Mouse (Mus musculus): ENCODE data around the gene Il16.

Il16 gene

GRCm38 (mm10) chr7:83645476-83645875 is 100.0 kb downstream of the Il16 start:
- no peak for DNase-seq (ENCODE audit: low spot score in 2 of 2)

GRCm38 (mm10) chr7:83644761-83645160 is 100.8 kb downstream of the Il16 start:
- DNase-seq (ENCODE audit: low spot score in 2 of 2), result no peak

- DNase-seq (ENCODE audit: low spot score in 2 of 2), result no peak
These were observed 101.9 kb downstream of the Il16 start for GRCm38 (mm10) chr7:83643581-83643980.

- no peak for DNase-seq (ENCODE audit: low spot score in 2 of 2)
These were observed 104.4 kb downstream of the Il16 start for GRCm38 (mm10) chr7:83641163-83641562.

GRCm38 (mm10) chr7:83640581-83640980 is 104.9 kb downstream of the Il16 start:
- no peak for DNase-seq (ENCODE audit: low spot score in 2 of 2)

GRCm38 (mm10) chr7:83639084-83639483 is 106.4 kb downstream of the Il16 start:
- DNase-seq (ENCODE audit: low spot score in 2 of 2), result no peak

GRCm38 (mm10) chr7:83637781-83638583 is 107.5 kb downstream of the Il16 start:
- no peak for DNase-seq (ENCODE audit: low spot score in 2 of 2)

GRCm38 (mm10) chr7:83636425-83636824 is 109.1 kb downstream of the Il16 start:
- no peak for DNase-seq (ENCODE audit: low spot score in 2 of 2)

GRCm38 (mm10) chr7:83635726-83636125 is 109.8 kb downstream of the Il16 start:
- no peak for DNase-seq (ENCODE audit: low spot score in 2 of 2)

GRCm38 (mm10) chr7:83633856-83634255 is 111.7 kb downstream of the Il16 start:
- no peak for DNase-seq (ENCODE audit: low spot score in 2 of 2)

- DNase-seq (ENCODE audit: low spot score in 2 of 2), result no peak
These were observed 112.8 kb downstream of the Il16 start for GRCm38 (mm10) chr7:83632682-83633120.

- peak; percentile 59 to 75 for DNase-seq (ENCODE audit: low spot score in 2 of 2)
These were observed 113.5 kb downstream of the Il16 start, which contains the start of gene Stard5 for GRCm38 (mm10) chr7:83631828-83632681. TSS of gene Stard5 (plus strand) at chr7:83631959.

GRCm38 (mm10) chr7:83631073-83631827 is 114.3 kb downstream of the Il16 start:
- no peak for DNase-seq (ENCODE audit: low spot score in 2 of 2)

- DNase-seq (ENCODE audit: low spot score in 2 of 2), result no peak
These were observed 118.2 kb downstream of the Il16 start for GRCm38 (mm10) chr7:83627369-83627768.

GRCm38 (mm10) chr7:83626557-83627257 is 118.8 kb downstream of the Il16 start:
- no peak for DNase-seq (ENCODE audit: low spot score in 2 of 2)

GRCm38 (mm10) chr7:83624065-83624464 is 121.5 kb downstream of the Il16 start:
- DNase-seq (ENCODE audit: low spot score in 2 of 2), result no peak

- DNase-seq (ENCODE audit: low spot score in 2 of 2), result no peak
These were observed 122.9 kb downstream of the Il16 start for GRCm38 (mm10) chr7:83622582-83622981.

GRCm38 (mm10) chr7:83618709-83619108 is 126.8 kb downstream of the Il16 start:
- DNase-seq (ENCODE audit: low spot score in 2 of 2), result no peak

GRCm38 (mm10) chr7:83616268-83616667 is 129.3 kb downstream of the Il16 start:
- no peak for DNase-seq (ENCODE audit: low spot score in 2 of 2)

GRCm38 (mm10) chr7:83615815-83616214 is 129.7 kb downstream of the Il16 start:
- no peak for DNase-seq (ENCODE audit: low spot score in 2 of 2)

- no peak for DNase-seq (ENCODE audit: low spot score in 2 of 2)
These were observed 130.3 kb downstream of the Il16 start for GRCm38 (mm10) chr7:83615272-83615671.
